Mouse (Mus musculus): ENCODE results near the gene Mchr1. TPM values are rescaled to one million over a fixed set of nuclear protein-coding genes. Genes with fewer than 3 reads are reported as not detected.
"Not testable (repeated sequence)": the region's sequence is repeated elsewhere in the genome, so short reads cannot be mapped to it uniquely, and the experiment has no call there.

The Mchr1 gene
- total RNA-seq (2015): not detected in 2 replicates
- not detected in 2 replicates for total RNA-seq (2017)

DNA sequence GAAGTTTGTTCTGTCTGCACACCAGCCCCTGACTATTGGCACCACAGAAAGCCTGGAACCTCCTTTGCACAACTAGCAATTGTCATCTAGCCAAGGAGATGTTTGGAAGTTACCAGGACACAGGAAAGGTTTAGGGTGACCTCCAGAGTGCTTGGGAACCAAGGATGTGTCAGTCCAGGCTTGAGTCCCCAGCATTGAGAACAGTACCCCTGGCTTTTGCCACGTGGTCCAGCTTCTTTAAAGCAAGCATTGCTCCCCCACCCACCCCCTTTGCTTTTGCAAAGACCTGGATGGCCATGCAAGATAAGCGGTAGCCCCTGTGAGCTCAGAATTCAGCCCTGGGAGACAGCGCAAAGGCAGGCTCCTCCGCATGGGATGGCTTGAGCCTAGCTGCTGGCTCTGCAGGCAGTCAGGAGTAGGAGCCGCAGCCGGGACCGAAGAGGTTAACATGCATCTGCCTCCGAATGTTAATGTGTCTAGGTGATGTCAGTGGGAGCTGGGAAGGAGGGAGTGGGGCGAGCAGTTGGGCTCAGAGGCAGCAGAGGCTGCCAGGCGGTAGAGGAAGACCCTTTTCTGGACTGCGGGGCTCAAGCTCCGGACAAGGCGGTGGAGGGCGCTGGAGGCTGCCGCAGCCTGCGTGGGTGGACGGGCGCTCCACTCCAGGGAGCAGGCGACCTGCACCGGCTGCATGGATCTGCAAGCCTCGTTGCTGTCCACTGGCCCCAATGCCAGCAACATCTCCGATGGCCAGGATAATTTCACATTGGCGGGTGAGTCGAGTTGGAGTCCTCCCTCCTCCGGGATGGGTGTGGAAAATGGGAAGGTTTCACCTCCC is at the start of gene Mchr1:
Gene Mchr1 (plus strand): TSS at position 414 of the 835 bp plus-strand sequence.
- ATAC-seq (ENCODE audit: poor library complexity, severe bottlenecking): no peak

DNA sequence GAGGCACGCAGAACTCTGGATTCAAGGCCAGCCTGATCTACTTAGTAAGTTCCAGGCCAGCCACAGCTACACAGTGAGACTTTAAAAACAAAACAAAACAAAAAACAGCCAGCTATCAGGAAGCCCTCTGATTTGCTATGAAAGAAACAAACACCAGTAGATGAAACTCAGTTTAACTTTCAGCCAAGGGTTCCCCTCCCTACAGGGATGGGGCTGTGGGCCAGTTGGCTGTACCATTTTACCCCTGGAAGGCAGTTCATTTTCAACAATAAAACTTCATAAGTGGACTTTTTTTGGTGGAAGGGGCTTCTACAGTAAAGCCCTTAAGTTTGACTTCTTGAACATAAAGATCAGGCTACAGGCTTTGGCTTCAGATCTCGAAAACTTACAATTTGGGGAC is 46.2 kb upstream of the Mchr1 start:
- ATAC-seq (ENCODE audit: poor library complexity, severe bottlenecking): no peak

DNA sequence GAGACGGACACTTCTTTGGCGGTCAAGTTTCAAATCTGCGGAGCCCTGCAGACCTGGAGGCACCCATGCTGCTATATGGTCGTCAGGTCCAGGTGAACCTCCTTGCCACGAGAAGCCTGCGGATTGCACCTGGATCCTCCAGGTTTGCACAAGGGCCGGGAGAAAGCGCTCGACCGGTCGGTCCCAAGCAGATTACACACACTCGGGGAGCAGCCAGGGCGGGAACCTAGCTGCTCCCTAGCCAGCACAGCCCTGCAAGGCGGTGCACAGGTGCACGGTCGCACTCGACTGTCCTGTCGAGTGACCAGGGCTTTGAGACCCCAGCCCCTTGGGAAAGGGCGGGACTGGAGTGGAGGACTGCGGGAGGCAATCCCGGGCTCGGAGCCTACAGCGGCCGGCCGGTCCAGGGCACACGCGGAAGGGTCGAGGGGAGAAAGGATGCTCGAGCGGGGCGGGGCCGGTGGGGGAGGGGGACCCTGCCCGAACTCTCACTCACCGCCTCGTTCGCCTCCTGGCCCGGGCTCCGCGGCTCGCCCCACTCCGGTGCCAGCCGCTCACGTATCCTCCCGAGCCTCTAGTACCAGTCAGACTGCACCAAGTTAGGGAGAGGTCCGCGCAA is 45.2 kb upstream of the Mchr1 start:
- no peak for ATAC-seq (ENCODE audit: poor library complexity, severe bottlenecking)

DNA sequence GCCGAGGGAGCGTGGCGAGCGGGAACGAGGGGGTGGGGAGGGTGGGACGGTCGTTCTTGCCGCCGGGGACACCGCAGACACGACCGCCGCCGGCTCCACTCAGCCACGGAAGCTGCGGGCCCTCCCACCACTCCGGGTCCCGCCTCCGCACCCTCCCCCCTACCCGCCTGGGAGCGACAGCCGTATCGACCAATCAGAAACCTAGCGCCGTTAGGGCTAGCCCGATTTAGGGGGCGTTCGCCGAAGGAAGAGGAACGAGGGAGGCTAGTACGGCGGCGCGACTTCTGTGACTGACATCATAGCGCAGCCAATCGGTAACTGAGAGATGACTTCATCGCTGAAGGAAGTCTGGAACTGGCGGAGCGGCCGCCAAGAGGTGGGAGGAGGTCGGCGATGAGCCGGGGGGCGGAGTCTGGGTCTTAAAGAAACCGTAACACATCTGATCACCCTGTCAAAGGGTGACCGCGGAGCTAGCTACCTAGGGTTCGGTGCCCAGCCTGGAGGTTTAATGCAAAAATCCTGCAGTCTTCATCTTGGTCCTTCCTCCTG is 44.6 kb upstream of the Mchr1 start, which contains the start of gene Mrtfa:
Gene Mrtfa (minus strand): TSS at position 128 of the 549 bp plus-strand sequence.
- peak; percentile 99 for ATAC-seq (ENCODE audit: poor library complexity, severe bottlenecking)

DNA sequence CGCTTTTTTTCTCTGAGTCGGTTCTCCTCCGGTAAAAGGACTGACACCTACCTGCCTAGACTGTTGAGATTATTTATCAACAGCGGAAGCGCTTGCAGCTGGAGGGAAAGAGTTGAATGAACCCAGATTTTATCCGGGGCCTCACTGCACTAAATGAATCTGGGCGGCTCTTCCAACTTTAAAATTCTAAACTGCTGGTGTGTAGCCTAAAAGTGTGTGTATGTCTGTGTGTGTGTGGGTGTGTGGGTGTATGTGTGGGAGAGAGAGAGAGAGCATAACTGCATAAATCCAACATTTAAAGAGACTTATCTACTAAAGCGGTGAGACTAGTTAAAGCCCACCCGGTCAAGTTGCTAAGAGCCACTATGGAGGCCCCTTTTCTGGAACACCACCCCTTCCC is 44.0 kb upstream of the Mchr1 start:
- no peak for ATAC-seq (ENCODE audit: poor library complexity, severe bottlenecking)

DNA sequence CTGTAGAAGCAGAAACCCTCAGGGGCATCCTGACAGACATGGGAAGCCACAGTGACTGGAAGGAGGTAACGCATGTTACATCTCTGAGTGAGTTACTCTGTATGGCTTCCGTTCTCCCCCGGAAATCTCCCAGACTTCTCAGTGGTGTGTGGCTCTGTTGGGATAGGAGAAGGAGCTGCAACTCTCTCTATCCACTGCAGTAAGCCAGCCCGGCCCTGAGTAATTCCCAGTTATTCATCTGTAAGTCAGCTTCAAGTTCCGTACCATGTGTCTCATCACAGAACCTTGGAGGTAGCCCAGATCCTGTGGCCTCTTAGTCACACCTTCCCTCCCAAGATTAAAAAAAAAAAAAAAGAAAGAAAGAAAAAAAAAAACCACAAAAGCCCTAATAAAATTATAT is 43.0 kb upstream of the Mchr1 start:
- no peak for ATAC-seq (ENCODE audit: poor library complexity, severe bottlenecking)

DNA sequence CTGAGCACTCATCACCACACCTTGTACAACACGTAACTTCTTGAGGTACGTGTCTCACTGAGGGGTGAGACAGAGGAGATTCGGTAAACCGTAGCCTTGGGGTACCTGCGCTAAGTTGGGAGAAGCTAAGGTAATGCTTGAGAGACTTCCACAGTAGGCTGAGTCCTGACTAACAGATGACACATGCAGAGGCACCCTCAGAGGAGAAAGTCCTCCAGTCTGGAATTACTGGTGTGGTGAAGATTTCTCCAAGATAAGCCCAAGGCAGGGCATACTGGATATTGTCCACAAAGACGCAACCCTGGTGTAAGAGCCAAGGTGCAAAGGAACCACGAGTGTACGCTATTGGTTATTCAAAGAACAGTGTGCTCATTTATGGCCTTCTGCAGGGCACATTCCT is 42.4 kb upstream of the Mchr1 start:
- ATAC-seq (ENCODE audit: poor library complexity, severe bottlenecking): no peak

DNA sequence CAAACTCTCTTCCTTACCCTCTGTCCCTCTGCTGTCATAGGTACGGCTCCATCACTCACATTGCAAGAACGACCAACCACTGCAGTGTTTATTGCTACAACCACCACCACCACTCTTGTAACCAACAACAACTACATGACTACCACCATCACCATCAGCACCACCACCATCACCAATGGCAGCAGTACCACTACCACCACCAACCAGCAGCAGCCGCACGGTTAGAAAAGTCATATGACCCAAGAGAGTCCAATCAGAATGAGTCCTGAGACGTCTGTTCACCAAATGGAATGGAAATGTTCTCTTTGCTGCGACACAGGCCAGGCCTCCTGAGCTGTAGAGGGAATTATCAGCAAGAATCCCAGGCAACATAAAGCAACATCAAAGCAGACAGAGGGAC is 40.5 kb upstream of the Mchr1 start:
- ATAC-seq (ENCODE audit: poor library complexity, severe bottlenecking): no peak

DNA sequence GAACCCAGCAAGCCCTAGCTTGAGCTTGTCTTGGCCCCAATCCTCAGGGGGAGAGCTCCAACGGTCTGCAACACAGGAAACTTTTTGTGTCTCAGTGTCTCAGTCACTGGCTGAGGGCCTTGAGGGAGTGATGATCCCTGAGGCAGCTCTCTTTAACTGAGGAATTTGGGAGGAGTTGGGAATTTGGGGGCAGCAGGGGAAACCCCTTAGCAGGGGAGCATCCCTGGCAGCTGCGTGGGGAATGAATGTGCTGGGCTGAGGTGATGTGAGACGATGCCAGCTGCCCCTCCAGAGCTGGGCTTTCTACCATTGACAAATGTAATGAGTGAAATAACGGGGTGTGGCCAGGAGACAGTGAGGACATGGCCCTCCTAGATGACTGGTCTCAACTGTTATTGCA is 39.9 kb upstream of the Mchr1 start:
- no peak for ATAC-seq (ENCODE audit: poor library complexity, severe bottlenecking)

DNA sequence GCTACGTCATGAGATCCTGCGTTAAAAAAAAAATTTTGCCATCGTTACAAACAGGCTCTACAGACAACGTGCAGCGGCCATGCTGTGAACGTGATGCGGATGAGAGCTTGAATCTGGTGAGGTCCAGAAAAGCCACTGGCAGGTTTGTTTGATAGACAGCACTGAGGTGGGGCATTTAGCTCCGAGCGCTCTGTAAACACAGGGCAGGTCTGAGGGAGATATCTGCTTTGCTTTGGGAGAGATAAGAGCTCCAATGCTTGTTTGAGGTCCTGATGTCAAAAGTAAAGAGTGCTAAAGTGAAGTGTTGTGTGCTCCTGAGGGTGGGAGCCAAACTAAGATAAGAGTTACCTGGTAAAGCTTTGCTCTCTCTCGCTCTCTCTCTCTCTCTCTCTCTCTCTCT is 38.1 kb upstream of the Mchr1 start:
- ATAC-seq (ENCODE audit: poor library complexity, severe bottlenecking): no peak

DNA sequence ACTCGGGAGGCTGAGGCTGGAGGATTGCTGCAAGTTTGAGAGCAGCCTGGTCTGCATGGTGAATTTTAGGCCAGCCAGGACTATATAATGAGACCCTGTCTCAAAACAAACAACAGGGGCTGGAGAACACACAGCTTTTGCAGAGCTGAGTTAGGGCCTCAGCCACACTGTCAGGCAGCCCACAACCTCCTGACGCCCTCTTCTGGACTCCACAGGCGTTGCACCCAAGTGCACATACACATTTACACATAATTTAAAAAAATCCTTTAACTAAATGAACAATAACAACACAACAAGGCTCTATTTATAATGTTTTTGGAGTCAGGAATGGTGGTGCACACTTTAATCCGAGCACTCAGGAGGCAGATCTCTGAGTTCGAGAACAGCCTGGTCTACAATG is 36.9 kb upstream of the Mchr1 start:
- ATAC-seq (ENCODE audit: poor library complexity, severe bottlenecking): no peak

DNA sequence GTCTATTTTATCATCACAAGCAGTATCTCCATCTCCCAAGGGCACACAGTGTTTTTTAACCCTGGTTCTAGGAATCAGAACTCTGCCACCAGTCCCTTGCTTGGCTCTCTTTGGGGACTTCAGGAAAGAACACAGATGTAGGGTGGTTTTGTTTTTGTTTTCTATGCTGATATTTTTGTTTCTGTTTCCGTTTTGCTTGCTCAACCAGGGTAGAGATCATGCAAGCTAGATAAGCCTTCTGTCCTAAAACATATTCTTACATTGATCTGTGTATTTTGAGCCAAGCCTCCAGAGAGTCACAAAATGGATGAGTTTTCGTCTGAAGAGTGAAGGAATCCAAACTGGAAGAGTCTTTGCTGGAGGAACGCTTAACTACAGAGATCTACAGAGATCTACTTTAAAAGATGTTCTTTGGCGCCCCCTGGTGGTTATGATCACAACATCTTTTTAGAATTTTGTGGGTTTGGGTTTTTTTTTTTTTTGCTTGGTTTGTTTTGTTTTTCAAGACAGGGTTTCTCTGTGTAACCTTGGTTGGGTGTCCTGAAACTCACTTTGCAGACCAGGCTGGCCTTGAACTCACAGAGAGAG is 35.8 kb upstream of the Mchr1 start:
- peak; percentile 43; the same call in 1 of the 2 replicates for ATAC-seq (ENCODE audit: poor library complexity, severe bottlenecking)

DNA sequence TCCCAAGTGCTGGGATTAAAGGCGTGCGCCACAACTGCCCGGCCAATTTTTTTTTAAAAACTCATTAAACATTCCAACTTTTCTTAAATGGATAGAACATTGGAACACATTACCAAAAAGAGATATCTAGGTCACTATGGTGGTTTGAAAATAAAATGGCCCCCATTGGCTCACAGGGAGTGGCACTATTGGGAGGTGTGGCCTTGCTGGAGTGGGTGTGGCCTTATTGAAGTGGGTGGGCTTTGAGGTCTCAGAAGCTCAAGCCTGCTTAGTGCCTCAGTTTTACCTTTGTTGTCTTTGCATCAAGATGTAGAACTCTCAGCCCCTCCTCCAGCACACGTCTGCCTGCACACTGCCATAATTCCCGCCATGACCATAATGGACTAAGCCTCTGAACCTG is 32.8 kb upstream of the Mchr1 start:
- no peak for ATAC-seq (ENCODE audit: poor library complexity, severe bottlenecking)

DNA sequence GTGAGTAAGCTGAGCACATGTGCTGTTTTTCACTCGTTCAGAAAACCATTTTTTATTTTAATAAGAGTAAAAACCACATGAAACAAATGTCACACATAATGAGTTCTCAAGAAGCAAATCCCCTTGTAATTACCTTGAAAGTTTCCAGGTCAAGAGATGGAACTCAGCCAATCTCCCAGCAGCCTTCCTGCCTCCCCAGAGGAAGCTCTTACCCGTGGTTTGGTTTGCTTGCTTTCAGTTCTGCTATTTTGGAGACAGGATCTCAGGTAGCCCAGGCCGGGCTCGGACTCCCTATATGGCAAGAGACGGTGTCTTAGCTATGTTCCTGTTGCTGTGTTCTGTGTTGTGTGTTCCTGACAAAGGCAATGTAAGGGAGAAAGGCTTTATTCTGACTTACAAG is 24.8 kb upstream of the Mchr1 start:
- ATAC-seq (ENCODE audit: poor library complexity, severe bottlenecking): peak; percentile 49; the same call in 1 of the 2 replicates

DNA sequence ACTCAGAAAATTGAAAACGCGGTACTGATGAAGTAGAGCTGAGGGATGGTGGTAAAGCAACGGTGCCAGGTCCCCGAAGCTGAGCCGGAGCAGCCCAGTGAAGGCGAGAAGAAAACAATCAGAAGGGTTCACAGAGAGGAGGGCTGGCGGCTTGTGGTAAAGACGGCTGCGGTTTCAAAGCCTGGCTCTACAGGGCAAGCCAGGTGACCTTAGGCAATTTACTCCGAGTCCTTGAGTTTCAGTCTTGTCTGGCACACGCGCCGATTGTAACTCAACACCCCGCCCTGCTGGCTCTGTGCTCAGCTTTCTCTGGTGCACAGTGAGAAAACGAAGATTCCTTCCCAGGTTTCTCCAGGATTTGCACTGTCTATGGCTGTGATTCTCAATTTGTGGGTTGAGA is 22.3 kb upstream of the Mchr1 start:
- no peak for ATAC-seq (ENCODE audit: poor library complexity, severe bottlenecking)

DNA sequence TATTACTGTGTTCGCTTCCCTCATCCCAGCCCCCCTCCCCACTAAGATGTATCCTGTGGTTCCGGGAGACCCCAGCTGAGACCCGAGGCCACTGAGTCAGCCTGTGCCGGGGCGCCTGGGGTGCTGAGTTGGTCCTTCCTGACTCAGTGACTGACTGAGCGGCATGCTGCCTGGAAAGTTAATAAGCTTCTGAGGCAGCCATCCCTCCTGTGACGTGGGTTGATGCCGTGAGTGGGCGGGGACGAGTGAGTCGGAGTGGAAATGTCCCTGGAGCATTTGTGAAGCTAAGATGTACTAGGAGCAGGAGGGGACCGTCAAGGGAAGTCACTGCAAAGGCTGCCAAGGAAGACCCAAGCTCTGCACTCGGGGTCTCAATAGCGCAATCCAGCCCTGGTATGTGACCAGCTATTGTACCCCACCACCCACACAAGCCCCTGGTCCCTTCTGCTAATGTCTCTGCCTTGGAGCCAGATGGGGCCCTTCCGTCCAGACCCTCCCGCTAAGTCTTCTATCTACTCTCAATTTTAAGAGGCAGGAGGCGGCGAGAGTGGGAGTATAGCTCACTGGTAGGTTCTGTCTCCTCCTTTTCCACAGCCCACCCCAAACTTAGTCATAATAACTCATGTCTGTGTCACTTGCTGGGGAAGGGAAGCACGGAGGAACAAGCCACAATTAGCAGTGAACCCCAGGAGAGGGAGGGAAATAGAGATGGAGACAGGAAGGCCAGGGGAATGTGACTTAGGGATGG is 18.2 kb upstream of the Mchr1 start:
- no peak for ATAC-seq (ENCODE audit: poor library complexity, severe bottlenecking)

DNA sequence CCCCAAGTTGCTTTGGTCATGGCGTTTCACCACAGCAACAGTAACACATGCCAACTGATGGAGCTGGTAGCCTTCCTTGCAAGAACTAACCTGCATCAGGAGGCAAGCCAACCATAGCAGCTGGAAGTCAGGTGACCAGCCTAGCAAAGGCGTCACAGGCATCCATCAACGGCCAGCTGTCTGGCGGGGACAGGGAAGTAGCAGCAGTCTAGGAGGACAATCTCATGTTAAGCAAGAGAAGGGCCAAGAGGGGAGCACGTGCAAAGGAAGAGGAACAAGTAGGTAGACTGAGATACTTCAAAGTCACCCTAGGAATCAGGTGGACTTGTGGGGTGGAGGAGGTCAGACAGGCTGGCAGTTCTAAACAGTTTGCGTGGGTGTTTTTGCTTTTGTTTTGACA is 16.2 kb upstream of the Mchr1 start:
- no peak for ATAC-seq (ENCODE audit: poor library complexity, severe bottlenecking)

DNA sequence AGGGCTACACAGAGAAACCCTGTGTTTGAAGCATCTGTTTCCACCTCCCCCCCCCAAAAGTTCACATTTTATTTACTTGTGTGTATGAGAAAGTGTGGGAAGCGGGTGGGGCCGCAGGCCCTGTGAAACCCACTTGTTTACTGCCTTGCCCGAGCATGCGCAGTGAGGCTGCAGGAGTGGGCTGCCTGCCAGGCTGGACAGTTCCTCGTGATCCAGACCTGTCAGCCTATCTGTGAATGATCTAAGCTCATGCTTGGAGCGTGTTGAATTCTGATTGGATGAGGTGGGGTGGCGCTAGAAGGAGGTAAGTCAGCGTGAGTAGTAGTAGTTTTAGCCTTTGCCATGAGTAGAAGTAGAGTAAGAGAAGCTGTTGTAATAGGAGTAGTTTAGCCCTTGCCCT is 15.2 kb upstream of the Mchr1 start:
- ATAC-seq (ENCODE audit: poor library complexity, severe bottlenecking): not testable (repeated sequence)

DNA sequence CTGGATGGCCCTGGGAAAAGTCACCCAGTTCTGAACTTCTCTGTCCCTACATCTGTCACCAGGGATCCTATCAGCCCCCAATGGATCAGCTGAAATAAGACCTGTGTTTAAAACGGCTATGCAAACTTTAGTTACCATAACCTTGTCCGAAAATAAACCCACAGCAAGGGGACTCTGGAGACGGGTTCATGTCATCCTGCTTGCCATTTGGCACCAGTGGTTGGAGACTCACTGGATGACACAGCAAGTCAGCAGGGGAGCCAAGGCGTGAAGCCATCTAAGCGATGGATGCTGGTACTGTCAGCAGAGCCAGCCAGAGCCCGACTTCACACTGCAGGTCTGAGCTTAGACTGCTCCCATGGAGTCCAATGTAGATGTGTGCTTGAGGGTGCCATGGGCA is 13.9 kb upstream of the Mchr1 start:
- no peak for ATAC-seq (ENCODE audit: poor library complexity, severe bottlenecking)

DNA sequence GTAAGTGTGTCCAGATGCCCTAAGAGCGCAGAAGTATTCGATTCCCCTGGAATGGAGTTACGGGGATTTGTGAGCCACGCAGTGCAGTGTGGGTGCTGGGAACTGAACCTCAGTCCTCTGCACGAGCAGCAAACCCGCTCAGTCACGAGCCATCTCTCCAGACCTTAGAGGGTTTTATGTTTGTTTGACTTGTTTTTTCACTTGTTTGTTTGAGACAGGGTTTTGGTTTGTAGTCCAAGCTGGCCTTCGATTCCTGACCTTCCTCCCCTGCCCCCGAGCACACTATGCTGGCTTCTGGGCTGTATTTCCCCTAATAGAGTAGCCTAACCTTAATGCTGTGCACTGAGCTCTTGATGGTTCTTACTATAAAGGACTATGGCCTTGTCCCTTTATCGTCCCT is 10.3 kb upstream of the Mchr1 start:
- no peak for ATAC-seq (ENCODE audit: poor library complexity, severe bottlenecking)

DNA sequence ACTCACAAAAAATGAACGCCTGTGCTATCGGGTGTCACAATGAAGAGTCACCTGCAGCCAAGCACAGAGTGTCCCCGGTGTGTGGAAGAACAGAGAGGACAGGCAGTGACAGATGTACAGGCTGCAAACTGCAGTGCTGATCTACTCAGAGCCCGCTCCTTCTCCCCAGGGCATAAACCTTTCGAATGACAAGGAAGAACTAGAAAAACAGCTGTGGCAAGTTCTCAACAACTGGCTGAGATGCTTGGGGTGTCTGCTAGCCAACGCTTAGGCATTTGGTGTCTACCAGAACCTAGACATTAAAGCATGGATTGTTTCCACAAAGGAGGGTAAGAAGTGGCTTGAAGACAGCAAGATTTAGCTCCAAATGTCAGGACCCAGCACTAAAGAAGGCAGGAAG is 9.6 kb upstream of the Mchr1 start:
- ATAC-seq (ENCODE audit: poor library complexity, severe bottlenecking): no peak

Data from megakaryocyte, adult 5-6 weeks (primary cell).